Mouse (Mus musculus): ENCODE data around the gene 4933402E13Rik. TPM values are rescaled to one million over a fixed set of nuclear protein-coding genes. Genes with fewer than 3 reads are reported as not detected.

The 4933402E13Rik gene
- polyA plus RNA-seq (2012; rRNA removed) = not detected in 2 replicates

GRCm38 (mm10) chrX:62283199-62283598 lies at the start of gene 4933402E13Rik:
Gene 4933402E13Rik (plus strand): TSS chrX:62283499.
- no peak for DNase-seq (ENCODE audit: low read depth)

Other genes with a start within 250 kb of the 4933402E13Rik start
- not detected in 2 replicates for gene 4931400O07Rik, start 184.5 kb downstream of the 4933402E13Rik start, polyA plus RNA-seq (2012; rRNA removed)